Mouse (Mus musculus) lung, postnatal 14 days (tissue): ENCODE measurements at regions not wholly inside any gene's neighbourhood (a gene's known extent, or its start where the extent isn't known, plus 50 kb on each side); places are given as distances from the start of the nearest gene placed in this dataset.
A peak's percentile ranks its signal among the peaks of the same experiment; 100 is the strongest.
"Not testable (repeated sequence)": the region's sequence is repeated elsewhere in the genome, so short reads cannot be mapped to it uniquely, and the experiment has no call there.

Experiments used
- DNase-seq: peaks from one replicate; pipeline ENCODE4 v3.0.0; 2021

GRCm38 (mm10) chr10:104592009-104592603 lies 398.3 kb downstream of the Gm4340 start:
- no peak for DNase-seq

- DNase-seq, result no peak
These were observed 402.1 kb downstream of the Gm4340 start for GRCm38 (mm10) chr10:104595920-104596319.

DNA sequence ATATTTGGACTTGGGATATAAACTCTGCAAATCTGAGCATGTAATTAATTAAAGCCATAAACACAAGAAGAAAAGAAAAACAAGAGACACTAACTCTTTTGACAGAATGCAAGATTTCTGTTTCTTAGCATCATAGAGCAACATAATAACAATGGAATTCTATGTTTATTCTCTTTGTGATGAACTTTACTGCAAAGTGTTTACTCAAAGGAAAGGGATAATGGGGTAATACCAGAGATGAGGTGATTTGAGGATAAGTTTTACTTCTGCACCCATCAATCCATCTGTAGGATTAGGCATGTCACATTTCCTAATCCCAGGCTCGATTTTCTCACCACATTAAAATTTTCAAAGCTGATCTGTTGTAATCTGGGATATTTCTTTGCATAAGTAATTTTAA lies 433.8 kb downstream of the Gm4340 start:
- no peak for DNase-seq

DNA sequence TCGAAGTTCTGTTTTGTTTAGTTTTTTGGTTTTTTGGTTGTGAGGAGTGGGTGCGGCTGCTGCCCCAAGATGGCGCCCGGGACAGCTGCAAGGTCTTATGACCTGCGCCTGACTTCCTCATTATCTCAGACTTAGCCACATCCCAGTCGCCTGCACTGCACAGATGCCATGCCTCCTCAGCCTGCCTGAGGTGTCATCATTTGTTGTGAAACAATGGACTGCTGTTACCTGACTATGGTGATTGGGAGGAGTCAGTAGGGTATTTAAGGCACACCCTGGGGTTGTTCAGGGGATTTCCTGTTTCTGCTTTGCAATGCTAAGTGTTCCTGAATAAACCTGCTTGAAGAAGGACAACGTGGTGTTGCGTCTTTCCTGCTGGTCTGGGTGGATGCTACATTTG lies 457.2 kb downstream of the Gm4340 start:
- DNase-seq, result no peak

DNA sequence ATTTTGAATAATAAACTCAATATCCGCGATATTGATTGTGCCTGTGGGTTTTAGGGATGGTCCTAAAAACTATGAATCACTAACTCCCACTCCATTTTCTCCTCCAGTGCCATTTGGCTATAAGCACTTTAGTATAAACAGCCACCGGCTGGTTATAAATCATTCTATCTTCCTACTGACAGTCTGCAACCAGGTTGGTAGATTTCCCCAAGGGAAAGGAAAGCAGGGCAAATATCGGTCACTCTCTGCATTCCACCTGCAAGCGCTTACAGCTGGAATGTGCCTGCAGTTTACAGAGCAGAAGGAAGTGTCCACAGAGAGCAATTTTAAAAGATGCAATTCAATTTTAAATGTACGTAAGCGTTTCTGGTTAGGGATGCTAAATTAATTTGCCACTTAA lies 466.5 kb downstream of the Gm4340 start:
- no peak for DNase-seq

DNA sequence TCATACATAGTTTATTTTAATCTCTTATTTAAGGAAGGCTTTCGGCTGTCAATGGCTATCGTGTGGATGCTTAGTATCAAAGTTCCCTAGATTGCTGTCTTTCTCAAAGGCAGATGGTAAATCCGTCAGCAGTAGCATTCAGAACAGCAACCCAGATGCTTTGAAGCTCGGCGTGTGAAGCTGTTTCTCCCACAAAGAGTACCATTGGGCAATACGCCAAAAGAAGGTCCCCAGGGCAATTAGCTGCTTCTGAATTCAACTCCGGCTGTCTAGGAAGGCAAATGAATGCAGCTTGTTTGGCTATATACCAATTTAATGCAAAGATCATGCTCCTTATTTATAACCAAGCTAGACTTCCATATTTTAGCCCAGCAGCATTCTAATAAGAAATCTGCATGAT lies 467.8 kb downstream of the Gm4340 start:
- peak; percentile 6 for DNase-seq

- DNase-seq, result no peak
These were observed 474.4 kb downstream of the Gm4340 start for GRCm38 (mm10) chr10:104668286-104668685.

- no peak for DNase-seq
These were observed 491.0 kb downstream of the Gm4340 start for GRCm38 (mm10) chr10:104684717-104685336.

GRCm38 (mm10) chr10:104685857-104686256 lies 492.0 kb downstream of the Gm4340 start:
- DNase-seq, result no peak

GRCm38 (mm10) chr10:104686669-104687068 lies 492.8 kb downstream of the Gm4340 start:
- peak; percentile 11 for DNase-seq

DNA sequence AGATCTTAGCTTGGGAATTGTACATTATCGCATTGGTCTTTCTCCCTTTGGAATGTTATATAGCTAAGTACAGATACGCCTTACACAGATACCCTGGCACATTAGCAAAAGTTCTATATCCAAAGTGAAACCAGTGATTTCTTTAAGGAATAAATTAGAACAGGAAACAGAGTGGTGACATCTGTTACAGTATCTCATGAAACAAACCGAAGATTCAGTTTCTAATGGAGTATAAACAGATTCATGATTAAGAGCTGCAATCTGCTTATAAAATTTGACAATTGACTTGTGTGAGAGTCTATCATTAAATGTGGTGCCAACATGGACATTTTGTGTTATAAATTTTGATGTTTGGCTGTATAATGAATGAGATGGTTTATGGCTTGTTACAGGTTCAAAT lies 501.1 kb downstream of the Gm4340 start:
- DNase-seq, result no peak

DNA sequence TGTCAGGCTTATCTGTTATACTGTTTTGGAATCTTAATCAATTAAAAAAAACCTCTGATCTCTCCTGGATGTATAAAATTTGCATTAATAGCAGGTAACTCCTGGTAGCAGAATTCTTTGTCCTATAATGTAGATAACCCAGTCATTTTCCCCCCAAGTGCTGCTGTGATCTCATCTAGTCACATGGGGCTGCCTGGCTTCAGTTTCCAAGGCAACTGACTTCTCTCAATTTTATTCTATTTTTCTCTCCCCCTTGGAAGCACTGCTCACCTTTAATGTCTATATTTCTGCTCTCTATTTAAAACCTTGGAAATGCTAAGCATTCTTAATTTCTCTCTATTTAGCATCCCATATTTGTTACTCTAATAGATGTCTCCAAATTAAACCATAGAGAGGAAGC lies 515.1 kb downstream of the Gm4340 start:
- no peak for DNase-seq

DNA sequence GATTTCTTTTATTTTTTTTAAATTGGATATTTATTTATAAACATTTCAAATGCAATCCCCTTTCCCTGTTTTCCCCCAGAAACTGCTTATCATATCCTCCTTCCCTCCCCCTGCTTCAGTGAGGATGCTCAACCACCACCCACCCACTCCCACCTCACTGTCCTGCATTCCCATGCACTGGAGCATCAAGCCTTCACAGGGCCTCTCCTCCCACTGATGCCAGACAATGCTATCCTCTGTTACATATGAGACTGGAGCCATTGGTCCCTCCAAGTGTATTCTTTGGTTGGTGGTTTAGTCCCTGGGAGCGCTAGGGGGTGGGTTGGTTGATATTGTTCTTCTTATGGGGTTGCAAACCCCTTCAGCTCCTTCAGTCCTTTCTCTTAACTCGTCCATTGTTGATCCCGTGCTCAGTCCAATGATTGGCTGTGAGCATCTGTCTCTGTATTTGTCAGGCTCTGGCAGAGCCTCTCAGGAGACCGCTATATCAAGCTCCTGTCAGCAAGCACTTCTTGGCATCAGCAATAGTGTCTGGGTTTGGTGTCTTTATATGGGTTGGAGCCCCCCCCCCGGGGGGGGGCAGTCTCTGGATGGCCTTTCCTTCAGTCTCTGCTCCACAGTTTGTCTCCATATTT lies 519.6 kb downstream of the Gm4340 start:
- DNase-seq, result not testable (repeated sequence)
